Mouse (Mus musculus): ENCODE measurements around the gene Spp2.
"Not testable (repeated sequence)": the region's sequence is repeated elsewhere in the genome, so short reads cannot be mapped to it uniquely, and the experiment has no call there.

Spp2 gene

DNA sequence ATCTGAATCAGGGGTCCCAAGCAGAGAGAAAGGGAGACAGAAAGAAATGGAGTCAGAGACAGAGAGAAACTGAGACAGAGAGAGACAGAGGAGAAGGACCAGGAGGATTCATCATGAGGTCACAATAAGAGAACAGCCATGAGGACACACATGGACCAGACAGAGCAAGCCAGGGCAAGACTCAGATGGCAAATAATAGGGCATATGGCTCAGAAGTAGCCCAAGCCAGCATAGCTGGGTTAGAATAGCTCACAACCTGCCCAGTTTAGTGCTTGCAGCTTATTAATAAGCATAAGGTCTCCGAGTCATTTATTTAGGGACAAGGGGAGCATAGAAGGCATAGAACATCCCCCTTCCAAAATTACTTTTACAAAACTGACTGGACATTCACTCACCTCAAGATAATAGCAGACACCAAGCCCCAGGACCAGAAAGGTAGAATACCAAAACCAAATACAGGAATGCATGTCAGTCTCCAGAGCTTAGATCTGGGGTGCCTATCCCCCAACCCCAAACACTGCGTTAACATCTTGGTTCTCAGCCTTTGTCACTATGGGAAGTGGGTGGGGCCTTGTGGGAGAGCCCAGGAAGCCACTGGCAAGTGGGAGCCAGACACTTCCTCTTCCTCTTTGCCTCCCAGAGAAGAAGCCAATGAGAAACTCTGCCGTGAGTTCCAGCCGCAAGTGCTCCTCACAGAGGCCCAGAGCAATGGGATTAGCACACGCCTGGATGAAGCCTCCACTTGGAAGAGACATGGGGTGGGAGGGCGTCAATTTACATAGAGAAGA is 26.5 kb downstream of the Spp2 start:
- DNase-seq (ENCODE audit: extremely low spot score, low spot score) = no peak

DNA sequence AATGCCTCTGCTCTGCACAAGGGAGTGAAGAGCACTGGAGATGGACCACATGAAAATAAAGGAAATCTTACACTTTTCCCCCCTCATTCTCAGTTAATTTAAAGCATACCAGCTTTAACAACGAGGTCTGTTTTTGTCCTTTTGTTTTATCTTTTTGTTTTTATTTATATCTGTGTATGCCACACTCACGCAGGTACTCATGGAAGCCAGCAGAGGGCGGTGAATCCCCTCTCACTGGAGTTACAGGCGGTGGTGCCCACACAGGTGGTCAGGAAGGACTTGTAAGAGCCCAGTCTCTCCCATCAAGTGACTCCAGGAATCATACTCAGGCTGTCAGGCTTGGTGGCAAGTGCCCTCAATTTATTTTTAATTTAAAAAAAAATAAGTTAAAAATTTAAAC is 27.3 kb downstream of the Spp2 start:
- no peak for DNase-seq (ENCODE audit: extremely low spot score, low spot score)

DNA sequence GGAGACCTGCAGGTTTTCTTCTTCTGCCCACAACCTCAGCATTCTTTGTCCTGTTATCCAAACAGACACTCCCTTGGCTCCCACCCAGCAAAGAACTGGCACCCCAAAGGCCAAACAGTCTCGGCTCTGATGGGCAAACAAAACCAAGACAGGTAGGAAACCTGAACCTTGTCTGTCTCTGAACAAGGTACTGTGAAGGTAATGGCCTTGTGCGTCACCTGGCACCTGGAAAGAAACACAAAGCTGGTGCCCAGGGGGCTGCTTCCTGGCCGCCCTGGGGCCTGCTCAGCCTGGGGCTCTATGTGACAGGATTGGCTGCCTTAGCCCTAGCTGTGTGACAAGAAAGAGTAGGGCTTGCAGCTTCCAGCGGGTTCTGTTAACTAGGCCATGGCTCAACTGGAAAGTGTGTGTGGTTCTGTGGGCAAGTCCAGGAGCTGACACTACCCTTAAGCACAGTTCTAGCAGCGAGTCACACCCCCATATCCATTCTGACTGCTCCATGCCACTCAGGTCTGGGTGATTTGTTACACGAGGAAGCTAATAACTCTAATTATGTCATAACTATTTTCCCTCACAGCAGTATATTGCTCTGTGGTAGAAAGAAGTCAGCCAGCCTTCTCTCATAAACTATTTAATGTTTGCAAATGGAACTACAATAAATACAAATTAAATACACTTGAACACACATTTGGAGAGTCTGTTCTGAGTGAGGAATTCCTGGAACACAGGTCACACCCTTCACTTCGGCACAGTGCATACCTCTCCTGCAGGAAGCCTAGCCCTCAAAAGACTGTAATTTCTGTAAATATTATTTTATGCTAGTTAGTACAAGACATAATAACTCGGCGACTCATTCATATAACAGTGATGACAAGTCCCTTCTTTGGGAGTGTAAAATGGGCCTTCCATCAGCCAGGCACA is 30.7 kb downstream of the Spp2 start:
- DNase-seq (ENCODE audit: extremely low spot score, low spot score) = no peak

DNA sequence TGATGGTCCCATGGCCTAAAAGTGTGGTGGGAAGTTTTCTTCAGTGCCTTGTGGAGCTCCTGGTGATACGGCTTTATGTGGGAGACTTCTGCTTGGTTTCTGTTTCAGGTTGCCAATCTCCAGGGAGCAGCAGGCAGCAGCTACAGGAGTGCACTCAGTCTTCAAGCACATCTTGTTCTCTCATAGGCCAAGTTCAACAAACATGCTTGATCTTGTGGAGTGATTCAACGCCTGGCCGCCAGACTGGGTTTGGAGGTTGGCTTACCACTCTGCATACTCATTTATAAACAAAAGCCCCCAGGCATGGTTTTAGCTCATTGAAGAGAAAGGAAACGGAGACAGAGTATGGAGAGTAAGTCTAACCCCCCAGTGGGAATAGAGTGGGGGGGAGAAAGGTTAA is 36.6 kb downstream of the Spp2 start:
- DNase-seq (ENCODE audit: extremely low spot score, low spot score) = no peak

DNA sequence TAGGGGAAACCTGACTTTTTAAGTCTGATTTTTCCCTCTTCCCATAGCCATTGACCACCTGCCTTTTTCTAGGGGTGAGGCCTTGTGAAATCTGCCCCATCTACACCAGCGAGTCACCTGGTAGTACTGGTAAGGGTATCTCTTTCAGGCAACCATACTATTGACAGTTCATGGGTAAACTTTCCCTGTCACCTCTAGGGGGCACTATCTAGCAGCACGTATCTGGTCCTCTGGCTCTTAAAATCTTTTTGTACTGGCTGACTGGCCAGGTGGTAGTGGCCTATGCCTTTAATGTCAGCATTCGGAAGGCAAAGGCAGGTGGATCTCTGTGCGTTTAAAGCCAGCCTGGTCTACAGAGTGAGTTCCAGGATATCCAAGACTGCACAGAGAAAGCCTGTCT is 38.6 kb downstream of the Spp2 start:
- DNase-seq (ENCODE audit: extremely low spot score, low spot score) = no peak

DNA sequence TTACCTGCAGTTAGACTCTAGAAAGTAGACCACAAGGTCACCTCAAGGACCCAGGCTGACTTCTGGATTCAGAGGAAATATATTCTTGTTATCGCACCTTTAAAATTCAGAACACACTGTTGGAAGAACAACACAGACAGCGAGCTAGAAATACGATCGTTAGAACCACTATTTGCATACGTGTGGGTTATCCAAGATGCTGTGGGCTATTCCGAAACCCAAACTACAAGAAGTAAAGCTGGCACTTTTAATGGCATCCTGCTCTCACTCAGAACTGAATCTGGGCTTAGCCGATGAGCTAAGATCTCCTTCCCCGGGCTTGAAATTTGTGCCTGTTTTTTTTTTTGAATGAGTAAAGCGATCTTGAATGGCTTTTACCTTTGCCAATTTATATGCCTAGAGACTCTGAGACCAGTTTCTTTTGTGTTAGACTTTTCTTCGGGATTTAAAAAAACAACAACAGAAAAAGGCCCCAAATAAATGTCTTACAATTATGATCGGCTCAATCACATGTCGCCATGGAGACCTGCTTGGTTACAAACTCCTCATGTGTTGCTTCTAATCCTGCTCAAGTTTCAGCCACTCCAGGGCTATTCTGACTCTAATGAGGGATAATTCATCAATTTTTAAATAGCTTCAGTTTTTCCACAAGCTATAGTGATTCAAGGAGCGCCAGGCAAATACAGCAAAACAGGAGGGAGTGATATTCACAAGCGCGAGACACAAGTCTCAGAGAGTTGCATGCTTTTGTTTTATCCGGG is 39.7 kb downstream of the Spp2 start:
- DNase-seq (ENCODE audit: extremely low spot score, low spot score) = no peak

DNA sequence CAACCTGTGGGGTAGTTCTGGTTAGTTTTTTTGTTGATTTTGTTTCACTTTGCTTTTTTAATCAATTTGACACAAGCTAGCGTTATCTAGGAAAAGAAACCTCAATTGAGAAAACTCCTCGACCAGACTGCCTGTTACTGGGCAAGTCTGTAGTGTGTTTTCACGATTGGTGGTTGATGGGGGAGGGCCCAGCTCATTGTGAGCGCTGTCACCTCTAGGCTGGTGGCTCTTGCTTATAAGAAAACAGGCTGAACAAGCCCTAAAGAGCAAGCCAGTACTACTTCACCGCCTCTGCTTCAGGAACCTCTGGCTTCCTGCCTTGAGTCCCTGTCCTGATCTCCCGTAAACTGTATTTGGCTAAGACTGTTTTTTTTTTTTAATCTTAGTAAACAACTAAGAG is 40.7 kb downstream of the Spp2 start:
- no peak for DNase-seq (ENCODE audit: extremely low spot score, low spot score)

DNA sequence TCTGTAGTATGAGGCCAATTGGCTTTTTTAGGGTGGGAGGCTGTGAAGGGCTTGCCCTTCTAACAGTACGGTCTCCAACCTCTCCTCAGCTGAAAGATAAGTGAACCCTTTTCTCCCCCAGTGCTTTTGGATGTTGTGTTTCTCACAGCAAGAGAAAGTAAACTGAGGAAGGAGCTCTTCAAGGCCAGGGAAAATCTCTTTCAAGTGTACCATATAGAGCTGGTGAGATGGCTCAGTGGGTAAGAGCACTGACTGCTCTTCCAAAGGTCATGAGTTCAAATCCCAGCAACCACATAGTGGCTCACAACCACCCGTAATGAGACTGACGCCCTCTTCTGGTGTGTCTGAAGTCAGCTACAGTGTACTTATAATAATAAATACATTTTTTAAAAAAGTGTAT is 41.3 kb downstream of the Spp2 start:
- DNase-seq (ENCODE audit: extremely low spot score, low spot score) = not testable (repeated sequence)

DNA sequence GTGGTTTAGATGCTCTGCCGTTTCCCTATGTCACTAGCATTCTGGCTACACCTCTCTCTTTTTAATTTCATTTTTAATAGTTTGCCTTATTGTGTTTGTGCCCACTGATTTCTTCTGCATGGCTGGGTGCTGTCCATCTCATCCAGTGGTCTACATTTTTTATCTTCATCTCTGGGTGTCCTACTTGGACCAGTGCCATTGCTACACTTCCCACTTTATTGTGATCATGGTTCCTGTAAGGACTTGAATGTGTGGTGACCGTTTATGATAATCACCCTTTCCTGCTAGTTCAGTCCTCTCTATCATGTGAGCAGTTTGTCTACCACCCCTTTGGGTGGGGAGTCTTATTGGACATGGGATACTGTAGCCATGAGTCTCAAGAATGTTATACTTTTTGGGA is 43.0 kb downstream of the Spp2 start:
- no peak for DNase-seq (ENCODE audit: extremely low spot score, low spot score)

DNA sequence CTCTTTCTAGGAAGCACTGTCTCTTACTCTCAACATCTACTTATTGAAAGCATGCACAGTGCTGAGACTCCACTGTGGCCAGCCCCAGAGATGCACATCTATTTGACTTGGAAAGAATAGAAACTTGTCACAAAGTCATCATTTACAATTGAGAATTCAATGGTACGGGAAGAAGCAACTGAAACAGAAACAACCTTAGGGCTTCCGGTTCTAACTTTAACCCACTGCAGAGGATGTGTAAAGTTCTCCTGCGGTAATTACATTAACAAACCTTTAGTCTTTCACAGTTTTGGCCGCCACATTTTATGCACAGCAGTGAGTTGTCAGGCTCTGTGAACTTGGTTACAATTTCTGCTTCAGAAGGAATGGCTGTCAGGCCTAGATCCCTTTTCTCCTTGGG is 43.9 kb downstream of the Spp2 start:
- DNase-seq (ENCODE audit: extremely low spot score, low spot score) = no peak

DNA sequence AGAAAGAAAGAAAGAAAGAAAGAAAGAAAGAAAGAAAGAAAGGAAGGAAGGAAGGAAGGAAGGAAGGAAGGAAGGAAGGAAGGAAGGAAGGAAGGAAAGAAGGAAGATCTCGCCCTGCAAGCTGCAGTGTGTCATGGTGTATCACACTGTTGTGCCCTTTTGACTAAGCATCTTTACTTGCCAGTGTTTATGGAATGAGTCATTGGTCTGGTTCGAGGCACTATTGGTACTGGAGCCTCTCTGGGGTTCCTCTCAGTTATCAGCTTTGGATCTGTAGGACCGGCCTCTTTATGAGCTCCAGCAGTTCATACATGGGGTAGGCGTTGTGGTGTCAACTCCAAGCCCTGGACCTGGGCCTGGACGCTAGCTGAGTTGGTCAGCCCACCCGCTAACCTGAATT is 45.4 kb downstream of the Spp2 start:
- DNase-seq (ENCODE audit: extremely low spot score, low spot score) = no peak

DNA sequence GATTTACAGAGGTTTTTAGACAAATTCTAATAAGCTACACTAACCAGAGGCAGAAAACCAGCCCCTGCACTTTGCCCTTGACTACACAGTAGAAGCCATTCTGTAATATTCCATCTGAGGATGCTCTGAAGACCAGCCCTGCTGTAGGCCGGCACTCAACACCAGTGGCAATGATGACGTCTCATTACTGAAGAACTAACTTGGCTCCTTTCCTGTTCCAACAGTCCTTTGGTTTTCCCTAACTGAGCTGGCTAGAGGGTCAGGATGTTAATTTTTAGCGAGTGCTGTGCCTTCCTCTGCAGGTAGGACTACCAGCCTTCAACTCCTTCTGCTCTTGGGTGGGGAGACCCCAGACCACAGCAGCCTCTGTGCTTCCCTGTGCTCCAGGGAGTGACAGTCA is 47.9 kb downstream of the Spp2 start:
- DNase-seq (ENCODE audit: extremely low spot score, low spot score) = no peak

DNA sequence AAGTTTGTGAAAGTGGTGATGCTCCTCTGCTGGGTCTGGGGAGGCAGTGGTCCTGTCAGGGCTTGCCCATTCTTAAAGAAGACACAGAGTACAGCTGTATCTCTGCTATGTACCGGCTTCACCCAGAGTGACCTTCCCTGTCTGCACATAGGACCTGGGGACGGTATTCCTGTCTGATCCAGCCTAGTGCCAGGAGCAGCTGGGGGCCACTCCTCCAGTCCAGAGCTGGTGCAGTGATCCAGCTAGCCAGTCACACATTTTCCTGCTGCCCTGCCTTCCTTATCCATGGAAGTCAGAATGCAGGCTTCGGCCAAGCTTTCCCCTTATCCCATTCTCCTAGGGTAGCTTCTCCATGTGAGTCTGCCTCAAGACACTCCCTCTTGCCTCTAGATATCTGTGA is 49.0 kb downstream of the Spp2 start:
- DNase-seq (ENCODE audit: extremely low spot score, low spot score) = no peak

DNA sequence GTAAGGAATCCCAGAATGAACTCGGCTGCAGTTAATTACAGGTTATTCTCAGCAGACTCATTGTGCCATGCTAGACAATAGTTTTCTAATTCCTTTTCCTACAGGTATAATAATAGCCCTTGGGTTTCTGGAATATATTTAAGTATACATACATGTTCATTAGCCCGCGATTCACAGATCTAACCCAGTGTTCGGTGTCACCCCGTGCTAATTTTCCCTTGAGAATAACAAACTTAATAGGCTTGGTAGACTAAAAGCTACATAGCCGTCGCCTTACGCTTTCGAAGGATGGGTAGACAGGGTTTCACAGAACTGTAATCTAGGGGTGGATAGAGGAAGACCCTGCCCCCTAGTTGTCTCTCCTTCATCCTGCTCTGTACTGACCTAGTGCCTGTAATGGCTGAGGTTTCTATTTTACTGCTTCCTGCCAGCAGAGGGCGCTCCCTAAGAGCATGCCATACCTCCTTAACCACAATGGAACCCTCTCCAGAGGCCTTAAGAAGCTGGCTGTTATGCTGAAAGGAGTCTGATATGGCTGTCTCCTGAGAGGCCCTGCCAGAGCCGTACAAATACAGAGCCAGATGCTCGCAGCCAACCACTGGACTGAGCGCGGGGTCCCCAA is 49.8 kb downstream of the Spp2 start:
- peak; percentile 75 for DNase-seq (ENCODE audit: extremely low spot score, low spot score)

DNA sequence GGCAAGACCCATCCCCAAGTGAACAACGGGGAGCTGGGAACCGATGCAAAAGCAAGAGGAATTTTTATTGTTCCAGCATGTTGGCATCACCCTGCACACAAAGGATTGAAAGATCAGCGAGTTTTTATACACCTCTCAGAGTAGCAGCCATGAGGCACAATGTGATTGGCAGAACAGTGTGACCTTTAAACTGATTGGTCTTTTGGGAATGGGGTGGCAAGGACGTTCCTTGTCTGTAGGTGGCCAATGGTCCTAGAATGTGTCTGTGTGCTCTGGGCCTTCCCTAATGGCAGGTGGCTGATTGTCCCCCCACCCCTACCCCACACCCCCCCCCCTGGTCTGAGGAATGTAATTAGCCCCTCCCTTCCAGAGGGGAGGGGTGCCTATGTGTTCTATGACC is 52.4 kb downstream of the Spp2 start:
- DNase-seq (ENCODE audit: extremely low spot score, low spot score) = no peak

DNA sequence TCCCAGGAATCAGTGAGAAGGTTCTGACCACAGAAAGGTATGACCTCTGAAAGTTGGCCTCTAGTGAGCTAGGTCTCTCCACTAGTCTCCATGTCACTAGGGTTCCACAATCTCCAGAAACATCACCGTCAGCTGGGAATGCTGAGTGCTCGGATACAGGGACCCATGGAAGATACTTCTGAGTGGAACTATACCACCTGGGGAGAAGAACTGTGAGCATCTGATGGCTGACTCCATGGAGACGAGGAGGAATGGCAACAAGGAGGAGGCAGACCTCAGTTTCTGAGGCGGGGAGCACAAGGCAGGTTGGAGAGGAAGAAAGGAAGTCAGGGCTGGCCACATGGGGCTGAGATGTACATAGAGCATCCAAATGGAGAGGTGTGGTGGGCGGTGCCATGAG is 52.9 kb downstream of the Spp2 start:
- no peak for DNase-seq (ENCODE audit: extremely low spot score, low spot score)

DNA sequence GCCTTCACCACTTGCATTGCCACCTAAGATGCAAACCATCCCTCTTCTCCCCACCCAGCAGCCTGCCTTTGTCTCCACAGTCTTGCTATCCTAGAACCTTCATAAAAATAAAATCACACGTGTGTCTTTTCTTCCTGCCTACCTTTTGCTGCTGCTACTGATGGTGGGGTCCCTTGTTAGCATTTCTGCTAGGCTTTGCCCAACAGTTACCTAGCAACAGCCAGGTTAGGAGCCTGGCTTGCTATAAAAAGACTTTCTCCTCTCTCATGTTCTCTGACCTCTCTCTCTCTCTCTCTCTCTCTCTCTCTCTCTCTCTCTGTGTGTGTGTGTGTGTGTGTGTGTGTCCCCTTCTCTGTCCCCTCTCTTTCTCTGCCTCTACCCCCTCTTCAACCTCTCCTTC is 54.3 kb downstream of the Spp2 start:
- no peak for DNase-seq (ENCODE audit: extremely low spot score, low spot score)

DNA sequence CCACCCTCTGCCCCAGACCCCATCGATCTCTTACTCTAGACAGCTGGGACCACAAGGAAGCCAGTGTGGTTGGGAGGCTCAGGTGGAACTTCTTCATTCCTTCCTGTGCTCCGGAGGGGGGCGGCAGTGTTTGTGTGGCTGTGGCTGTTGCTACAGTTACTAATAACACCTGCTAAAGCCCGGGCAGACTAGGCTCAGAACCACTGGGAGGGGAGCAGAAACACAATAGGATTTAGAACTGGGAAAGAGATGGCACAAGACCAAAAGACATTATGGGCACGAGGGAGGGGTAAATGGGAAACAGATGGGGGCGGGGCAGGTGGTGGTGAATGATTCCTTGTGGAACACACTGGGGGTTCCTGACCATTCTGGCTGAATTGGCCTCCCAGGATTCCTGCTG is 55.7 kb downstream of the Spp2 start:
- no peak for DNase-seq (ENCODE audit: extremely low spot score, low spot score)

DNA sequence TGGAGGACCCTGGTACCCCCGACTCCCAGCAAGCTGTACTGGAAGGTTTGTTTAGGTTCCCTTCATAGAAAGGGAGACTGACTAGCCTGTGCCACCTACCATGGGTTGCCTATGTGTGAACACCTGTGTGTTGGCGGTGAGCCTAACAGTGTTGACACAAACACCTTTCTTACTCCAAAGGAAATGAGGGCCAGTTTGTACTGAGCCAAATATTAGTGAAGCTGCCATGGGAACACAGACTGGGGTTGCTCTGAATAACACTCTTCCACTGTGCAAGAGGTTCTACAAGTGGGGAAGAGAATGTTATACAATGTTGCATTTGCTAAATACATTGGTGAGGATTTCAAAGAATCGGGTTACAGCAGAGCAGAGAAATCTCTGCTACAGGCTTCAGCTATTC is 56.5 kb downstream of the Spp2 start:
- DNase-seq (ENCODE audit: extremely low spot score, low spot score) = no peak

DNA sequence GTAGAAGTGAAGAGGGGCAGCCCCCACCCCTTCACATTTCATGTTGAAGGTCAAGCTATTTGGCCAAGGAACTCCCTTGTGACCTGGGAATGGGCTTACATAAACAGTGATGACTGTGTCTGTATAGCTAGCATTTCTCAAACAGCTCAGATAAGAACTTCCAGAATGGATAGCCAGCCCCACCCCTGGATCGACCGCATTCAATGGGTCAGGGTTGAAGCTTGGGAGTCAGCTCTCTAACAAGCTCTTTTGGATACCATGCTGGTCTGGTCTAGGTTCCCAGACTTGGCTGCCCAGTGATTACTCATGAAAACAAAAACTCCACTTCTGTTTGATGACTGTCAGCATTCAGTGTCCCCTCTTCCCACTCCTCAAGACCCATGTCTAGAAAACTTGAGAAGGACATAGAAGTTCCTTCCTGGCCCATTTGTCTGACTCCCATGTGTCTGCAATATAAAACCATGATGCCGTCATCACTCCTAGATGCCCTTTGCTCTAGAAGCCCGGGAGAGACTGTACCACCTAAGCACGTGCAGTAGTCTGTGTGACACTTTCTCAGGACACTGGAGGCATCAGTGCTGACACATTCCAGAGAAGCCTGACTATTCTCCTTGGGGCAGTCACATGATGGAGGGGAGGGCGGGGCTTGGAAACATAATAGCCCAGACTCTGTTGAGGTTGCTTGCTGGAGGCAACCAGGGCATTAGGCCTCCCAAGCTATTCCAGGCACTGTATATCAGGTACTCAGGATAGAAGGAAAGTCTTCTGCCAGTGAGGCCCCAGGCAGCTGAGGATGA is 57.5 kb downstream of the Spp2 start:
- no peak for DNase-seq (ENCODE audit: extremely low spot score, low spot score)

DNA sequence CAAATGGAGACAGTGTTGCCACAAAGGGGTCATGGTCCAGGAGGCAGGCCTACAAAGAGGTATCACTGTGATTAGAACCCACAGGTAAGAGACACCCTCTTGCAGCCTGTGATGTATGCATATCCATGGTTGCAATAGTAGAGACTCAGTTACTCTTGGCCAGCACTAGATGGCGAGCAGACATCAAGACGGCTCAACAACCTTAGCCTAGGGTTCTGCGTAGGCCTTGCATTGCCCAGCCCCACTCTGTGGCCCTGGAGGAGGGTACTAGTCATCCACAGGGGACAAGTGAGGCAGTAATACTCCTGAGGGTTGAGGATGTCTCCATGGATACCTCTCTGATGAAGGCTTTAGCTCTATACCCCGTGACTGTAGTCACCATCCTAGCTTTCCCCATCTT is 59.0 kb downstream of the Spp2 start:
- no peak for DNase-seq (ENCODE audit: extremely low spot score, low spot score)
